Mouse (Mus musculus) limb, embryonic 14.5 days (tissue): ENCODE data around the gene Smc4. TPM values are rescaled to one million over a fixed set of nuclear protein-coding genes. Genes with fewer than 3 reads are reported as not detected.
"Not testable (repeated sequence)": the region's sequence is repeated elsewhere in the genome, so short reads cannot be mapped to it uniquely, and the experiment has no call there.

Experiments
- ATAC-seq: fragments of 200-750 bp; cut with Nextera tagmentation; 2 replicates; pipeline ENCODE4 v1.8.0; 2017; ENCODE audit warnings: low read depth, moderate number of reproducible peaks, moderate TSS enrichment; ENCODE audit not compliant: low FRiP score
- DNase-seq: peaks from one replicate; pipeline ENCODE4 v3.0.0-alpha.2; 2015; ENCODE audit warnings: low spot score
- H3K27ac ChIP-seq: fragments of 300-500 bp; sonication (generic); replicated peaks from 2 replicates; pipeline ENCODE4 v1.5.1; 2014; ENCODE audit warnings: low read depth, mild to moderate bottlenecking, low read length, moderate library complexity, mixed read lengths
- H3K27me3 ChIP-seq: fragments of 300-500 bp; sonication (generic); 2 replicates; pipeline ENCODE4 v1.6.1; 2014; ENCODE audit warnings: low read length, mixed read lengths; ENCODE audit not compliant: control insufficient read depth, insufficient read depth
- H3K36me3 ChIP-seq: fragments of 300-500 bp; sonication (generic); 2 replicates; pipeline ENCODE4 v1.6.1; 2014; ENCODE audit warnings: mild to moderate bottlenecking, low read length, moderate library complexity, mixed read lengths; ENCODE audit not compliant: control insufficient read depth, insufficient read depth
- H3K4me1 ChIP-seq: fragments of 300-500 bp; sonication (generic); 2 replicates; pipeline ENCODE4 v1.6.1; 2014; ENCODE audit warnings: antibody characterized with exemption, low read length, mixed read lengths; ENCODE audit not compliant: control insufficient read depth, insufficient read depth
- H3K4me2 ChIP-seq: fragments of 300-500 bp; sonication (generic); replicated peaks from 2 replicates; pipeline ENCODE4 v1.6.1; 2014; ENCODE audit warnings: low read depth, mild to moderate bottlenecking, low read length, moderate library complexity; ENCODE audit not compliant: severe bottlenecking
- H3K4me3 ChIP-seq: fragments of 300-500 bp; sonication (generic); replicated peaks from 2 replicates; pipeline ENCODE4 v1.5.1; 2014; ENCODE audit warnings: low read length
- H3K9ac ChIP-seq: fragments of 300-500 bp; sonication (generic); 2 replicates; pipeline ENCODE4 v1.6.1; 2014; ENCODE audit warnings: mild to moderate bottlenecking, low read depth, low read length, moderate library complexity; ENCODE audit not compliant: severe bottlenecking
- H3K9me3 ChIP-seq: fragments of 300-500 bp; sonication (generic); 2 replicates; pipeline ENCODE4 v1.6.1; 2016; ENCODE audit warnings: low read length; ENCODE audit not compliant: control insufficient read depth
- POLR2A ChIP-seq: fragments of 200-500 bp; IDR thresholded peaks from 2 replicates; pipeline ENCODE4 v1.8.0; 2012; ENCODE audit warnings: inconsistent platforms, mild to moderate bottlenecking, moderate library complexity, borderline replicate concordance; ENCODE audit not compliant: insufficient read depth, insufficient read length; ENCODE audit errors: extremely low read depth
- WGBS: fragments of 180-500 bp; shearing (Covaris S2); extraction: QIAGEN DNeasy Blood & Tissue Kit; methylation state at CpG from one replicate; pipeline ENCODE4 v1.1.7; 2014; 5-methylcytosine and 5-hydroxymethylcytosine counted together
- polyA plus RNA-seq, 2 experiments: library from polyadenylated mRNA; depleted of rRNA in 1 of 2; stranded (reverse) in 1 of 2; unstranded in 1 of 2; fragments of >200 nt; fragmentation: Nextera tagmentation in 1 of 2; extraction: Ambion mirVana in 1 of 2; gene quantifications; 2 replicates each; pipeline versions ENCODE4 v1.2.1 to v1.2.3; 2012 to 2014

Gene Smc4
- polyA plus RNA-seq, 2 experiments: 46.1 to 118 TPM

DNA sequence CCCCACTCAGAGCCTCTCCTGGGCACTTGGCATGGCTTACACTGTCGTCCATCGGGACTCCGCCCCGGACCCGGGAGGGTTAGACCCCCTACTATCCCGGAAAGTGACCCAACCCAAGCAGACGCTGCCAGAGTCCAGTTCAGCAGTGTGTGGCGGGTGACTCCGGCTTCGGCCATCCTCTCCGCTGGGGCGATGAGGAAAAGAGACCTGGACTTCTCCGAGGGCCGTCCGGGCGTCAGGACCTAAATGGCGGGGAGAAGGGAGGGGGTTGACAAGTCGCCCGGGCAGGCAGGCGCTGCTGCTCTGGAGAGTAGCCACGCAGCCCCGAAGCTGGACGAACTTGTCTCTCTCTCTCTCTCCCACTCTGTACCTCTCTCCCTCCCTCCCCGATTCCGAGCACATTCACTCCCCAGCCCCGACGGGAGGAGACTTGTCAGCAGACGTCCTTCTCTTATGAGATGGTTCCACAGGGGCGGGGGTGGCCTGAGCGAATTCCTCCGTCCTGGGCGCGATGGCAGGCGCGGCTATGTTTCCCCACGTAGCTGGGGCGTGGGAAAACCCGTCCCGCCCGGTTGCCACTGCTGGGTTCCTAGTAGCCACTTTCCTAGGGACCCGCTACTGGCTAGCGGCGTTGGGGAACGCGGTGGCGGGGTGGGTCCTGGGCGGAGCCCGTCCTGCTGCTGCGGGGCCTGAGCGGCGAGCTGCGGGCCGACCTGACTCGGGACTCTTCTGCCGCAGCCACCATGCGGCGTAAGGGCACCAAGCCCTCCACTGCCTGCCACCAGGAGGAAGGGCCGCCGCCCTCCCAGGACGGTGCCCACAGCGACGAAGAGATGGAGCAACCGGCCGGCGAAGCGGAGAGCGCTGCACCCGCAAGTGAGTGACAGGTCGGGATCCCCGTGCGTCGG is 1.1 kb downstream of the Smc4 start:
- peak; percentile 4 for ATAC-seq
- no peaks in the 10 kb centered on the region; the same call in 1 of the 2 replicates for H3K36me3 ChIP-seq
- peak overlapping the region; percentile 82 for H3K4me2 ChIP-seq
- 0 out of 2 replicates have a peak, but pooled peaks cover 3% of the 10 kb centered on the region for H3K9me3 ChIP-seq
- under 1% methylated on average over 67 of the region's 72 CpGs for WGBS
- no peaks in the 10 kb centered on the region for H3K27me3 ChIP-seq
- 0 out of 2 replicates have a peak, but pooled peaks have one; percentile 8 for TF ChIP-seq POLR2A
- DNase-seq: peak; percentile 18
- H3K9ac ChIP-seq: peak overlapping the region; percentile 82
- H3K4me3 ChIP-seq: peak overlapping the region; percentile 96
- H3K4me1 ChIP-seq: peaks cover 15% of the 10 kb centered on the region
- peak overlapping the region; percentile 89 for H3K27ac ChIP-seq

GRCm38 (mm10) chr3:69006246-69006760 is 1.8 kb downstream of the Smc4 start:
- no peak overlapping the region for H3K27ac ChIP-seq
- no peaks in the 10 kb centered on the region for H3K27me3 ChIP-seq
- peak overlapping the region; percentile 82 for H3K4me2 ChIP-seq
- H3K4me3 ChIP-seq: peak overlapping the region; percentile 96
- TF ChIP-seq POLR2A: no peak
- peak overlapping the region; percentile 82 for H3K9ac ChIP-seq
- H3K4me1 ChIP-seq: peaks cover 15% of the 10 kb centered on the region
- DNase-seq (no peak), ATAC-seq (no peak)
- 0 out of 2 replicates have a peak, but pooled peaks cover 3% of the 10 kb centered on the region for H3K9me3 ChIP-seq
- 5% methylated on average over 21 of the region's 21 CpGs for WGBS
- no peaks in the 10 kb centered on the region; the same call in 1 of the 2 replicates for H3K36me3 ChIP-seq

DNA sequence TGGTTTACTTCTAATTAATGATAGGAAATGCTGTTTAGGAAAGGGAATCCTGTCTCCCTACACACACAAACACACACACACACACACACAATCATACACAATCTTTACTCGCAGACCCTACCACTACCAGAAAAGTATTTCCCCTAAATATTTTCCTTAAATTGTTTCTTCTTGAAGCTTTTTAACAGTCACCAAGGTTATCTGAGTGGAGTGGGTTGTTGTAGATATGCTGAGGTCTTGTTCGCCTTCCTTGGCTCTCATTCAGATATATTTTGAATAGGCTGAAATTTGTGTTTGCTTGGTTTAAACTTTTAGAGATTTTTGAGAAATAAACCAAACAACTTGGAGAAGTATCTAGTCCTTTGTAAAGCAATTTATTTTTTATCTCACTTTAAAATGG is 4.3 kb downstream of the Smc4 start:
- no peaks in the 10 kb centered on the region for H3K27me3 ChIP-seq
- peaks cover 12% of the 10 kb centered on the region for H3K4me1 ChIP-seq
- ATAC-seq: no peak
- H3K36me3 ChIP-seq: peaks cover 5% of the 10 kb centered on the region
- H3K4me2 ChIP-seq: no peak overlapping the region
- H3K27ac ChIP-seq: no peak overlapping the region
- no peaks in the 10 kb centered on the region for H3K9me3 ChIP-seq
- DNase-seq: no peak
- 93% methylated on average over 2 of the region's 2 CpGs for WGBS
- no peak overlapping the region for H3K9ac ChIP-seq
- no peak for TF ChIP-seq POLR2A
- H3K4me3 ChIP-seq: no peak overlapping the region

DNA sequence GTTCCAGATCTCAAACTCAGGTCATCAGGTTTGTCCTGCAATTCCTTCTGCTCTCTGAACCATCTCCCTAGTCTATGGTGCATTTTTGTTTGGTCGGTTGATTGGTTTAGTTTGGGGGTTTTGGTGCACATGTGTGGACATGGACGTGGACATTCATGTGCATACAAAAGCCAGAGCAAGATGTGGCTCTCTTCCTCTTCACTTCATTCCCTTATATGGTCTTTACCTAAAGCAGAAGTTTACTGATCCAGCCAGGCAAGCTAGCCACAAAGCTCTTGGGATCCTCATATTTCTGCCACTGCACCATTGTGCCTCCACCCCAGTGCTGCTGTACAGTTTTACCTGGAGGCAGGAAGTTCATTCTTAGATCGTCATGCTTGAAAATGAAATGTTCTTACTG is 12.6 kb downstream of the Smc4 start:
- Histone ChIP-seq H3K9ac (no peak overlapping the region), H3K4me2 (no peak overlapping the region), H3K36me3 (peaks cover 61% of the 10 kb centered on the region), H3K9me3 (no peaks in the 10 kb centered on the region), H3K4me3 (no peak overlapping the region), H3K27ac (no peak overlapping the region), H3K4me1 (no peaks in the 10 kb centered on the region), H3K27me3 (no peaks in the 10 kb centered on the region)
- ATAC-seq (no peak), DNase-seq (no peak)
- TF ChIP-seq POLR2A: no peak
- 89% methylated on average over 3 of the region's 3 CpGs for WGBS

DNA sequence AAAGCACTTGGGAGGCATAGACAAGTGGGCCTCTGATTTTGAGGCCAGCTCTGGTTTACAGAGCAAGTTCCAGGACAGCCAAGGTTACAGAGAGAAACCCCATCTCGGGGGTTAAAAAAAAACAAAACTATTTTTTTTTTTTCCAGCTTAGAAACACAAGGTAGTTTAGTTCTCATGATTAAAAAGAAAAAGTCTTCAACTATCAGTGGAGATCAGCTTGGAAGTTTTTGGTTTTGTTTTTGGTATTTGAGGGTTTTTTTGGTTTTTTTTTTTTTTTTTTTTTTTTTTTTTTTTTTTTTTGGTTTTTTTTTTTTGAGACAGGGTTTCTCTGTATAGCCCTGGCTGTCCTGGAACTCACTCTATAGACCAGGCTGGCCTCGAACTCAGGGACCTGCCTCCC is 14.1 kb downstream of the Smc4 start:
- not testable (repeated sequence) for H3K27me3 ChIP-seq, ATAC-seq, H3K4me3 ChIP-seq, H3K27ac ChIP-seq, H3K4me1 ChIP-seq, H3K4me2 ChIP-seq, H3K9ac ChIP-seq, H3K9me3 ChIP-seq, DNase-seq
- peaks cover 68% of the 10 kb centered on the region for H3K36me3 ChIP-seq
- WGBS: 93% methylated on average over 2 of the region's 2 CpGs
